Mouse (Mus musculus) spleen, adult 2 months (tissue): ENCODE measurements at regions not wholly inside any gene's neighbourhood (a gene's known extent, or its start where the extent isn't known, plus 50 kb on each side); places are given as distances from the start of the nearest gene placed in this dataset.

Source experiments
- CTCF ChIP-seq: fragments of 200-500 bp; IDR thresholded peaks from 2 replicates; pipeline ENCODE4 v1.5.1; 2011; ENCODE audit warnings: mild to moderate bottlenecking, inconsistent platforms; ENCODE audit not compliant: insufficient read depth, insufficient read length, insufficient replicate concordance; ENCODE audit errors: extremely low read depth
- POLR2A ChIP-seq: fragments of 200-500 bp; IDR thresholded peaks from 2 replicates; pipeline ENCODE4 v1.6.1; 2011; ENCODE audit warnings: low read depth, low read length, inconsistent platforms

DNA sequence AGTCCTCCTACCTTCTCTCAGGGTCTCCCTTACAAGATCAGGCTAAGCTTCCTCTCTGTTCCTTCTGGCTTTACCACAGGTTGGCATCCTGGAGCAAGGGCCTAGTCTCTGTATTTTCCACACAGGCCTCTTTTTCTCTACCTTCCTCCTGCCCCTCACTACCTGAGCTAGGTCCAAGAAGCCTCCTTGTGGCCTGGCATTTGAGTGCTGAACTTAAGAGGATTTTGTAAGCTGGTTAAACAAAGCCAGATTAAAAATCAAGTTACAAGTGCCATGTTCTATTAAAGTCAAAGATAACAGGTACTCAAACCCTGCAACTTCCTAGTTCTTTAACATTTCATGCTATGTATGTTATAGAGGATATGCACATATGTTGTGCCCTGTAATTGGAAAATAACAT, 102.5 kb downstream of the Wdr11 start:
- TF ChIP-seq POLR2A = no peak
- no peak for TF ChIP-seq CTCF
